Mouse (Mus musculus): Measurements from ENCODE around the gene Chrnb4. TPM values are rescaled to one million over a fixed set of nuclear protein-coding genes. Genes with fewer than 3 reads are reported as not detected.

Chrnb4 gene
- total and polyA plus RNA-seq, 3 experiments = 0.22 TPM; not detected in 2

- TF ChIP-seq CTCF (IDR thresholded peaks at IDR 0.05; ENCODE audit: low read depth, low read length) (no peak), GATA2 (IDR thresholded peaks at IDR 0.05; ENCODE audit: borderline replicate concordance, low read depth, low read length) (no peak), TAL1 (conservative IDR thresholded peaks at IDR 0.05; ENCODE audit: low read depth, low read length) (no peak), POLR2AphosphoS5 (IDR thresholded peaks at IDR 0.05; ENCODE audit: insufficient replicate concordance, low read depth, low read length) (no peak), GATA1 (IDR thresholded peaks at IDR 0.05; ENCODE audit: borderline replicate concordance, low read length) (no peak)
- H3K36me3 ChIP-seq (replicated peaks) = no peaks in the 10 kb centered on the region
- H3K4me3 ChIP-seq (ENCODE audit: low read depth, low read length) = no peak overlapping the region
- H3K4me1 ChIP-seq (ENCODE audit: insufficient read depth, low read depth, low read length) = no peaks in the 10 kb centered on the region
- no peaks in the 10 kb centered on the region for H3K9me3 ChIP-seq (replicated peaks)
- DNase-seq (ENCODE audit: low spot score) = no peak
- no peaks in the 10 kb centered on the region for H3K27me3 ChIP-seq (ENCODE audit: insufficient read depth, low read length)
- ATAC-seq (ENCODE audit: extremely low read depth, insufficient number of reproducible peaks, low FRiP score, poor library complexity, severe bottlenecking) = no peak
Measured at GRCm38 (mm10) chr9:55067965-55068265, 19.3 kb upstream of the Chrnb4 start.

GRCm38 (mm10) chr9:55067260-55067964 is 18.8 kb upstream of the Chrnb4 start:
- Histone ChIP-seq H3K4me1 (ENCODE audit: insufficient read depth, low read depth, low read length) (no peaks in the 10 kb centered on the region), H3K27me3 (ENCODE audit: insufficient read depth, low read length) (no peaks in the 10 kb centered on the region), H3K4me3 (ENCODE audit: low read depth, low read length) (no peak overlapping the region), H3K36me3 (replicated peaks) (no peaks in the 10 kb centered on the region), H3K9me3 (replicated peaks) (no peaks in the 10 kb centered on the region)
- ATAC-seq (ENCODE audit: extremely low read depth, insufficient number of reproducible peaks, low FRiP score, poor library complexity, severe bottlenecking) = no peak
- no peak for TF ChIP-seq GATA1 (IDR thresholded peaks at IDR 0.05; ENCODE audit: borderline replicate concordance, low read length)
- no peak for TF ChIP-seq CTCF (IDR thresholded peaks at IDR 0.05; ENCODE audit: low read depth, low read length)
- no peak for TF ChIP-seq POLR2AphosphoS5 (IDR thresholded peaks at IDR 0.05; ENCODE audit: insufficient replicate concordance, low read depth, low read length)
- TF ChIP-seq GATA2 (IDR thresholded peaks at IDR 0.05; ENCODE audit: borderline replicate concordance, low read depth, low read length) = no peak
- TF ChIP-seq TAL1 (conservative IDR thresholded peaks at IDR 0.05; ENCODE audit: low read depth, low read length) = no peak
- no peak for DNase-seq (ENCODE audit: low spot score)

- DNase-seq (ENCODE audit: low spot score) (no peak), ATAC-seq (ENCODE audit: extremely low read depth, insufficient number of reproducible peaks, low FRiP score, poor library complexity, severe bottlenecking) (no peak)
- H3K4me1 ChIP-seq (ENCODE audit: insufficient read depth, low read depth, low read length) = no peaks in the 10 kb centered on the region
- no peaks in the 10 kb centered on the region for H3K9me3 ChIP-seq (replicated peaks)
- no peak overlapping the region for H3K4me3 ChIP-seq (ENCODE audit: low read depth, low read length)
- peaks cover 9% of the 10 kb centered on the region; the same call in 1 of the 2 replicates for H3K27me3 ChIP-seq (ENCODE audit: insufficient read depth, low read length)
- TF ChIP-seq GATA2 (IDR thresholded peaks at IDR 0.05; ENCODE audit: borderline replicate concordance, low read depth, low read length) (no peak), TAL1 (conservative IDR thresholded peaks at IDR 0.05; ENCODE audit: low read depth, low read length) (no peak), GATA1 (IDR thresholded peaks at IDR 0.05; ENCODE audit: borderline replicate concordance, low read length) (no peak), POLR2AphosphoS5 (IDR thresholded peaks at IDR 0.05; ENCODE audit: insufficient replicate concordance, low read depth, low read length) (no peak), CTCF (IDR thresholded peaks at IDR 0.05; ENCODE audit: low read depth, low read length) (no peak)
- no peaks in the 10 kb centered on the region for H3K36me3 ChIP-seq (replicated peaks)
Measured at GRCm38 (mm10) chr9:55065241-55065640, 16.7 kb upstream of the Chrnb4 start.

- peaks cover 19% of the 10 kb centered on the region for H3K27me3 ChIP-seq (ENCODE audit: insufficient read depth, low read length)
- H3K4me3 ChIP-seq (ENCODE audit: low read depth, low read length) = no peak overlapping the region
- H3K36me3 ChIP-seq (replicated peaks) = no peaks in the 10 kb centered on the region
- H3K9me3 ChIP-seq (replicated peaks) = no peaks in the 10 kb centered on the region
- ATAC-seq (ENCODE audit: extremely low read depth, insufficient number of reproducible peaks, low FRiP score, poor library complexity, severe bottlenecking) (no peak), DNase-seq (ENCODE audit: low spot score) (no peak)
- TF ChIP-seq GATA2 (IDR thresholded peaks at IDR 0.05; ENCODE audit: borderline replicate concordance, low read depth, low read length) (no peak), CTCF (IDR thresholded peaks at IDR 0.05; ENCODE audit: low read depth, low read length) (no peak), GATA1 (IDR thresholded peaks at IDR 0.05; ENCODE audit: borderline replicate concordance, low read length) (no peak), POLR2AphosphoS5 (IDR thresholded peaks at IDR 0.05; ENCODE audit: insufficient replicate concordance, low read depth, low read length) (no peak), TAL1 (conservative IDR thresholded peaks at IDR 0.05; ENCODE audit: low read depth, low read length) (no peak)
- H3K4me1 ChIP-seq (ENCODE audit: insufficient read depth, low read depth, low read length) = peaks cover 2% of the 10 kb centered on the region; the same call in 1 of the 2 replicates
Measured at GRCm38 (mm10) chr9:55058067-55058466, 9.5 kb upstream of the Chrnb4 start.

GRCm38 (mm10) chr9:55055386-55055930 is 6.9 kb upstream of the Chrnb4 start:
- Histone ChIP-seq H3K9me3 (replicated peaks) (no peaks in the 10 kb centered on the region), H3K36me3 (replicated peaks) (no peaks in the 10 kb centered on the region), H3K4me3 (ENCODE audit: low read depth, low read length) (no peak overlapping the region), H3K4me1 (ENCODE audit: insufficient read depth, low read depth, low read length) (peaks cover 2% of the 10 kb centered on the region; the same call in 1 of the 2 replicates), H3K27me3 (ENCODE audit: insufficient read depth, low read length) (peaks cover 10% of the 10 kb centered on the region)
- no peak for ATAC-seq (ENCODE audit: extremely low read depth, insufficient number of reproducible peaks, low FRiP score, poor library complexity, severe bottlenecking)
- no peak for DNase-seq (ENCODE audit: low spot score)
- TF ChIP-seq GATA2 (IDR thresholded peaks at IDR 0.05; ENCODE audit: borderline replicate concordance, low read depth, low read length) (no peak), GATA1 (IDR thresholded peaks at IDR 0.05; ENCODE audit: borderline replicate concordance, low read length) (no peak), POLR2AphosphoS5 (IDR thresholded peaks at IDR 0.05; ENCODE audit: insufficient replicate concordance, low read depth, low read length) (no peak), CTCF (IDR thresholded peaks at IDR 0.05; ENCODE audit: low read depth, low read length) (no peak), TAL1 (conservative IDR thresholded peaks at IDR 0.05; ENCODE audit: low read depth, low read length) (no peak)

GRCm38 (mm10) chr9:55046764-55047163 is 1.8 kb downstream of the Chrnb4 start:
- DNase-seq (ENCODE audit: low spot score) = no peak
- TF ChIP-seq GATA1 (IDR thresholded peaks at IDR 0.05; ENCODE audit: borderline replicate concordance, low read length) (no peak), TAL1 (conservative IDR thresholded peaks at IDR 0.05; ENCODE audit: low read depth, low read length) (no peak), CTCF (IDR thresholded peaks at IDR 0.05; ENCODE audit: low read depth, low read length) (no peak), GATA2 (IDR thresholded peaks at IDR 0.05; ENCODE audit: borderline replicate concordance, low read depth, low read length) (no peak), POLR2AphosphoS5 (IDR thresholded peaks at IDR 0.05; ENCODE audit: insufficient replicate concordance, low read depth, low read length) (no peak)
- H3K4me1 ChIP-seq (ENCODE audit: insufficient read depth, low read depth, low read length) = no peaks in the 10 kb centered on the region
- H3K36me3 ChIP-seq (replicated peaks) = no peaks in the 10 kb centered on the region
- ATAC-seq (ENCODE audit: extremely low read depth, insufficient number of reproducible peaks, low FRiP score, poor library complexity, severe bottlenecking) = no peak
- no peak overlapping the region for H3K4me3 ChIP-seq (ENCODE audit: low read depth, low read length)
- H3K9me3 ChIP-seq (replicated peaks) = no peaks in the 10 kb centered on the region
- peaks cover 17% of the 10 kb centered on the region for H3K27me3 ChIP-seq (ENCODE audit: insufficient read depth, low read length)
